Mouse (Mus musculus) embryonic facial prominence, embryonic 11.5 days (tissue): Measurements from ENCODE around the gene Gadd45gip1. TPM values are rescaled to one million over a fixed set of nuclear protein-coding genes. Genes with fewer than 3 reads are reported as not detected.

Experiments used
- ATAC-seq: fragments of 200-750 bp; cut with Nextera tagmentation; replicated peaks from 2 replicates; pipeline ENCODE4 v1.8.0; 2017; ENCODE audit warnings: low read depth; ENCODE audit not compliant: insufficient number of reproducible peaks, low FRiP score, low TSS enrichment
- DNase-seq: peaks from one replicate; pipeline ENCODE4 v3.0.0-alpha.2; 2015; ENCODE audit warnings: low spot score
- H3K27ac ChIP-seq: fragments of 300-500 bp; sonication (generic); replicated peaks from 2 replicates; pipeline ENCODE4 v1.5.1; 2014; ENCODE audit warnings: mild to moderate bottlenecking, low read depth, low read length, control low read depth
- H3K27me3 ChIP-seq: fragments of 300-500 bp; sonication (generic); 2 replicates; pipeline ENCODE4 v1.6.1; 2014; ENCODE audit warnings: mild to moderate bottlenecking, low read length, moderate library complexity, mixed read lengths; ENCODE audit not compliant: control insufficient read depth, insufficient read depth
- H3K36me3 ChIP-seq: fragments of 300-500 bp; sonication (generic); replicated peaks from 2 replicates; pipeline ENCODE4 v1.6.1; 2014; ENCODE audit warnings: low read depth, mild to moderate bottlenecking, low read length, moderate library complexity, mixed read lengths; ENCODE audit not compliant: control insufficient read depth, insufficient read depth
- H3K4me1 ChIP-seq: fragments of 300-500 bp; sonication (generic); 2 replicates; pipeline ENCODE4 v1.6.1; 2014; ENCODE audit warnings: low read length, mixed read lengths; ENCODE audit not compliant: control insufficient read depth, insufficient read depth
- H3K4me2 ChIP-seq: fragments of 300-500 bp; sonication (generic); 2 replicates; pipeline ENCODE4 v1.6.1; 2014; ENCODE audit warnings: low read depth, mild to moderate bottlenecking, control low read depth, low read length, moderate library complexity
- H3K4me3 ChIP-seq: fragments of 300-500 bp; sonication (generic); 2 replicates; pipeline ENCODE4 v1.5.1; 2014; ENCODE audit warnings: low read depth, low read length, control low read depth
- H3K9ac ChIP-seq: fragments of 300-500 bp; sonication (generic); replicated peaks from 2 replicates; pipeline ENCODE4 v1.6.1; 2014; ENCODE audit warnings: mild to moderate bottlenecking, control low read depth, low read length
- H3K9me3 ChIP-seq: fragments of 300-500 bp; sonication (generic); replicated peaks from 2 replicates; pipeline ENCODE4 v1.6.1; 2016; ENCODE audit warnings: mild to moderate bottlenecking, low read length, inconsistent platforms, mixed read lengths; ENCODE audit not compliant: control insufficient read depth
- WGBS: fragments of 180-500 bp; shearing (Covaris S2); extraction: QIAGEN DNeasy Blood & Tissue Kit; methylation state at CpG from one replicate; pipeline ENCODE4 v1.1.7; 2014; 5-methylcytosine and 5-hydroxymethylcytosine counted together
- polyA plus RNA-seq: library from polyadenylated mRNA; unstranded; fragments of >200 nt; fragmentation: Nextera tagmentation; extraction: Ambion mirVana; gene quantifications from 2 replicates; pipeline ENCODE4 v1.2.1, GENCODE M21; 2014

Gene Gadd45gip1
- polyA plus RNA-seq, 1 experiment from 2014 or later, result 42.3 TPM

- Histone ChIP-seq H3K4me2 (peak overlapping the region; percentile 96), H3K27ac (no peak overlapping the region), H3K9me3 (no peaks in the 10 kb centered on the region), H3K36me3 (no peaks in the 10 kb centered on the region), H3K9ac (peak overlapping the region; percentile 87), H3K4me3 (peak overlapping the region; percentile 63), H3K4me1 (no peaks in the 10 kb centered on the region; the same call in none of the 2 replicates), H3K27me3 (peaks cover 83% of the 10 kb centered on the region)
- no peak for DNase-seq
- WGBS, result 1% methylated on average over 92 of the region's 108 CpGs
- no peak for ATAC-seq
Measured at GRCm38 (mm10) chr8:84799136-84799931, 32.0 kb upstream of the Gadd45gip1 start.

GRCm38 (mm10) chr8:84799999-84800831 lies 31.1 kb upstream of the Gadd45gip1 start, which contains the start of gene Nfix:
Nfix (minus strand) TSS chr8:84800344.
- Histone ChIP-seq H3K9me3 (no peaks in the 10 kb centered on the region), H3K4me3 (peak within 1 kb of the TSS; percentile 63), H3K27me3 (peaks cover 75% of the 10 kb centered on the region), H3K4me2 (peak within 1 kb of the TSS; percentile 96), H3K36me3 (no peaks in the 10 kb centered on the region), H3K4me1 (no peaks in the 10 kb centered on the region; the same call in none of the 2 replicates), H3K27ac (no peak within 1 kb of the TSS), H3K9ac (peak within 1 kb of the TSS; percentile 87)
- WGBS, result 3% methylated on average over 36 of the region's 125 CpGs
- ATAC-seq, result no peak; the same call in 1 of the 2 replicates
- DNase-seq, result no peak

GRCm38 (mm10) chr8:84806031-84806430 lies 25.3 kb upstream of the Gadd45gip1 start:
- Histone ChIP-seq H3K4me2 (no peak overlapping the region), H3K9ac (no peak overlapping the region), H3K36me3 (no peaks in the 10 kb centered on the region), H3K27me3 (peaks cover 43% of the 10 kb centered on the region), H3K9me3 (no peaks in the 10 kb centered on the region), H3K27ac (no peak overlapping the region), H3K4me1 (no peaks in the 10 kb centered on the region), H3K4me3 (no peak overlapping the region)
- no peak for DNase-seq
- WGBS, result 91% methylated on average over 5 of the region's 5 CpGs
- ATAC-seq, result no peak

- Histone ChIP-seq H3K4me3 (no peak overlapping the region), H3K36me3 (no peaks in the 10 kb centered on the region), H3K9ac (no peak overlapping the region), H3K4me1 (no peaks in the 10 kb centered on the region), H3K27me3 (peaks cover 36% of the 10 kb centered on the region), H3K27ac (no peak overlapping the region), H3K9me3 (no peaks in the 10 kb centered on the region), H3K4me2 (no peak overlapping the region)
- no peak for ATAC-seq
- DNase-seq, result no peak
- WGBS, result 51% methylated on average over 12 of the region's 12 CpGs
Measured at GRCm38 (mm10) chr8:84809109-84809940, 22.0 kb upstream of the Gadd45gip1 start.

- Histone ChIP-seq H3K36me3 (no peaks in the 10 kb centered on the region), H3K27me3 (peaks cover 40% of the 10 kb centered on the region), H3K27ac (no peak overlapping the region), H3K4me2 (no peak overlapping the region), H3K4me3 (no peak overlapping the region), H3K9me3 (no peaks in the 10 kb centered on the region), H3K9ac (no peak overlapping the region), H3K4me1 (no peaks in the 10 kb centered on the region)
- ATAC-seq (no peak), DNase-seq (no peak)
- WGBS, result 70% methylated on average over 5 of the region's 5 CpGs
Measured at GRCm38 (mm10) chr8:84809941-84810280, 21.4 kb upstream of the Gadd45gip1 start.

GRCm38 (mm10) chr8:84810896-84811295 lies 20.4 kb upstream of the Gadd45gip1 start:
- H3K27me3 ChIP-seq, result peaks cover 36% of the 10 kb centered on the region
- peak overlapping the region; percentile 22 for H3K4me3 ChIP-seq
- ATAC-seq (peak; percentile 74), DNase-seq (peak; percentile 89)
- no peaks in the 10 kb centered on the region for H3K9me3 ChIP-seq
- peak overlapping the region; percentile 68 for H3K4me2 ChIP-seq
- H3K4me1 ChIP-seq, result no peaks in the 10 kb centered on the region
- WGBS, result 0% methylated on average over 30 of the region's 32 CpGs
- H3K27ac ChIP-seq, result no peak overlapping the region
- H3K9ac ChIP-seq, result peak overlapping the region; percentile 46
- no peaks in the 10 kb centered on the region for H3K36me3 ChIP-seq

GRCm38 (mm10) chr8:84811303-84811702 lies 20.0 kb upstream of the Gadd45gip1 start:
- Histone ChIP-seq H3K4me3 (peak overlapping the region; percentile 22; the same call in 1 of the 2 replicates), H3K27ac (no peak overlapping the region), H3K27me3 (peaks cover 34% of the 10 kb centered on the region), H3K9ac (peak overlapping the region; percentile 46; the same call in 1 of the 2 replicates), H3K4me2 (peak overlapping the region; percentile 68), H3K4me1 (no peaks in the 10 kb centered on the region), H3K9me3 (no peaks in the 10 kb centered on the region), H3K36me3 (no peaks in the 10 kb centered on the region)
- DNase-seq (no peak), ATAC-seq (no peak)
- 18% methylated on average over 10 of the region's 10 CpGs for WGBS
